Mouse (Mus musculus) right cerebral cortex, postnatal 10 days (tissue): ENCODE results near the gene Lurap1l.
"Not testable (repeated sequence)": the region's sequence is repeated elsewhere in the genome, so short reads cannot be mapped to it uniquely, and the experiment has no call there.

Experiments
- DNase-seq, 2 experiments: peaks; one replicate each; pipeline ENCODE4 v3.0.0; 2021; ENCODE audit warnings: low spot score in 2 of 2

The Lurap1l gene

GRCm38 (mm10) chr4:80917128-80917527, 6.7 kb downstream of the Lurap1l start:
- not testable (repeated sequence) for DNase-seq

GRCm38 (mm10) chr4:80917812-80918211, 7.4 kb downstream of the Lurap1l start:
- DNase-seq = no peak

GRCm38 (mm10) chr4:80918526-80919129, 8.2 kb downstream of the Lurap1l start:
- DNase-seq = no peak

GRCm38 (mm10) chr4:80919217-80919867, 8.9 kb downstream of the Lurap1l start:
- DNase-seq = no peak

- no peak for DNase-seq
Observed at GRCm38 (mm10) chr4:80921646-80922489, 11.4 kb downstream of the Lurap1l start.

GRCm38 (mm10) chr4:80922654-80923053, 12.2 kb downstream of the Lurap1l start:
- DNase-seq = no peak

GRCm38 (mm10) chr4:80924815-80925214, 14.4 kb downstream of the Lurap1l start:
- no peak for DNase-seq

GRCm38 (mm10) chr4:80925752-80926519, 15.5 kb downstream of the Lurap1l start:
- DNase-seq = no peak

GRCm38 (mm10) chr4:80934749-80935148, 24.3 kb downstream of the Lurap1l start:
- no peak for DNase-seq

- no peak for DNase-seq
Observed at GRCm38 (mm10) chr4:80939115-80939514, 28.7 kb downstream of the Lurap1l start.

GRCm38 (mm10) chr4:80940946-80941345, 30.5 kb downstream of the Lurap1l start:
- DNase-seq = no peak

- DNase-seq = no peak
Observed at GRCm38 (mm10) chr4:80941978-80942377, 31.5 kb downstream of the Lurap1l start.

- DNase-seq = no peak
Observed at GRCm38 (mm10) chr4:80944605-80945004, 34.2 kb downstream of the Lurap1l start.

- DNase-seq = no peak
Observed at GRCm38 (mm10) chr4:80949110-80949509, 38.7 kb downstream of the Lurap1l start.

- DNase-seq = no peak
Observed at GRCm38 (mm10) chr4:80949720-80950119, 39.3 kb downstream of the Lurap1l start.

GRCm38 (mm10) chr4:80950280-80950781, 39.9 kb downstream of the Lurap1l start:
- no peak for DNase-seq

GRCm38 (mm10) chr4:80952653-80953052, 42.2 kb downstream of the Lurap1l start:
- no peak for DNase-seq

- DNase-seq = no peak
Observed at GRCm38 (mm10) chr4:80955942-80956341, 45.5 kb downstream of the Lurap1l start.

- no peak for DNase-seq
Observed at GRCm38 (mm10) chr4:80967526-80967925, 57.1 kb downstream of the Lurap1l start.

GRCm38 (mm10) chr4:80971846-80972245, 61.4 kb downstream of the Lurap1l start:
- DNase-seq = no peak

- DNase-seq = no peak
Observed at GRCm38 (mm10) chr4:80973896-80974295, 63.5 kb downstream of the Lurap1l start.

GRCm38 (mm10) chr4:80990819-80991218, 80.4 kb downstream of the Lurap1l start:
- DNase-seq = no peak
